Mouse (Mus musculus) kidney, postnatal 14 days (tissue): ENCODE results near the gene Lman2.

Experiments used
- DNase-seq: peaks from one replicate; pipeline ENCODE4 v3.0.0; 2022; ENCODE audit warnings: mixed read lengths

Lman2 gene

DNA sequence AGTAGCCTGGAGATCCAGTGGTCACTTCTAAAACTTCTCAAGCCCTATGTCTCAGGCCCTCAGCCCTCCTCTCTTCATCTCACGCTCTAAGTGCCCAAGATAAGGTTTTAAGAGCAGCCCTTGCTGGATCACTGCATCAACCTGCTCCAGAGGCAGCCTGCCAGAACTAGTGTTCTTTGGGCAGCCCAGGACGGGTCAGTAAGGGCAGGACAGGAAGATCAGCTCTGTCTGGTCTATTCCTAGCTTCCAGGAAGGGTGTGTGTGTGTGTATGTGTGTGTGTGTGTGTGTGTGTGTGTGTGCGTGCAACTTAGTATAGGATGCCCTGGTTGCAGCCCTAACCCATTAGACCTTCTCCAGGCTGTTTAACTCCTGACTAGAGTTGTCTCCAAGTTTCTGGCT, 7.7 kb upstream of the Lman2 start:
- peak; percentile 73 for DNase-seq

DNA sequence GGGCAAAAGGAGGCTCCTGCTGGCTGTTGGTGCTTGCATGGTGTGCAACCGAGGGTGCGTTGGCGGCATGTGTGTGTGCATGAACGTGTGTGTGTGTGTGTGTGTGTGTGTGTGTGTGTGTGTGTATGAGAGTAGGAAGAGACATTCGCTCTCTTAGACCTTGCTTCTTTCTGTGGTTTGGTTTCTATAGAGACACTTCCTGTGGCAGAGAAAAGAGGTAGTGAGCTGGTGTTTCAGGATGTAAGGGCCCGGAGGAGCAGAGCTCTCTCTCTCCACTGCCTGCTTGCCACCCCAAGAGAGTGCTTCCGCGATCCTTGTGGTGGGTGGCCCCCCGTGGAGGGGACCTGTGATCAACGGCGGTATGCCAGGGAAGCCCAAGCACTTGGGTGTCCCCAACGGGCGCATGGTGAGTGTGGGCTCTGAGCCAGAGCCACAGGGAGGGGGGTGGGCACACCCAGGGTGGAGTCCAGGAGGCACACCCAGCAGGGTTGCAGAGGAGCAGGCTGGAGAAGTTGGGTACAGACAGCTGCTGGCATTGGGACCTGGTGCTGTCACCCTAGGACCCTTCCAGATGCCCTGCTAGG, 7.0 kb upstream of the Lman2 start, which contains the start of gene Rgs14:
Rgs14 (plus strand) TSS at position 202 of the 584 bp plus-strand sequence.
- DNase-seq, result no peak

DNA sequence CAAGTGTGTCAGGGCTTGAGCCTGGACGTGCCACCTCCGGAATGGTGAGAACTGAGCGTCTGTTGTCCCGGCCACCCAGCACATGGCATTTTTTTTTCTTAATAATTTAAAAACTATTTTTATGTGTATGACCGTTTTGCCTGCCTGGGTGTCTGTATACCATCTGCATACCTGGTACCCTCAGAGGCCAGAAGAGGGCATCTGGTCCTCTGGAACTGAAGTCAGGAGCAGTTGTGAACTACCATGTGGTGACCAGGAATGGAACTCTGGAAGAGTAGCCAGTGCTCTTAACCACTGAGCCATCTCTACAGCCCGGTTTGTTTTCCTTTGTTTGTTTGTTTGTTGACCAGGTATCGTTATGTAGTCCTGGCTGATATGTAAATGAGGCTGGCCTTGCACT, 5.8 kb upstream of the Lman2 start:
- peak; percentile 22 for DNase-seq

DNA sequence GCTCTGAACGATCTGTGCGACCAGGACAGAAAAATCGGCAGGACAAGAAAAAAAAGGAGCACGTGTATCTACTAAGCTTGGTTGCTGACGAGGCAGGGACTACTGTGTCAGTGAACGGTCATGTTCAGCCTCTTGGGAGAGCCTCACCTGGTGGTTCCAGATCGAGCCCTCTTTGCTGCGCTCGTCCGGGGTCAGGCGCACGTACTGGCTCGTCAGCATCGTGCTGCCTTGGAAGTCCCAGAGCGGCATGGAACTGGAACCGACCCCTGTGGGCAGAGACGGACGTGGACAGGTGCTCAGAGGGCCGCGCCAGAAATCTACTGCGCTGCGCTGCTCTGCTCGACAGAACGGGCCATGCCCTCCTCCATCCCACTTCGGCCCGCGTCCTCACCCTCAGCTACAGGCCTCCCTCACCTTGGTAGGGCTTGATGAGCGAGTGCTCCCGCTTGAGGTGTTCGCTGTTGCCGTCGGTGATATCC, 570 bp downstream of the Lman2 start:
- DNase-seq, result no peak

DNA sequence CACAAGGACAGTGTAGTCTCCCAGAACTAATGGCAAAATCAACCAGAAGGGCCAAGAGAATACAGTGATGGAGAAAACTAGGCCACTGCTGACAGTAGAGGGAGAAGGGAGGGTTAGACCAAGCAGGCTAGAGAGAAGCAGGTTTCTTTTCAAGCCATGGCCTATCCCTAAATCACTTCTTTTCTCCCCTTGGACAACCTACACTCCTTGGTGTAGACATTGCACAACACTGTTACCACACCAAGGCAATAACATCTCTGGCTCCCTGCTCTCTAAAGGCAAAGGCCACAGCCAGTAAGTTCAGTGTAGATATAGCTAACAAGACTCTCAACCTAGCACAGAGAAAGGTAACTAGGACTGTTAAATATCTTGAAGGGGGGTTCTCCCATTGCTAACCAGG, 1.4 kb downstream of the Lman2 start:
- no peak for DNase-seq

DNA sequence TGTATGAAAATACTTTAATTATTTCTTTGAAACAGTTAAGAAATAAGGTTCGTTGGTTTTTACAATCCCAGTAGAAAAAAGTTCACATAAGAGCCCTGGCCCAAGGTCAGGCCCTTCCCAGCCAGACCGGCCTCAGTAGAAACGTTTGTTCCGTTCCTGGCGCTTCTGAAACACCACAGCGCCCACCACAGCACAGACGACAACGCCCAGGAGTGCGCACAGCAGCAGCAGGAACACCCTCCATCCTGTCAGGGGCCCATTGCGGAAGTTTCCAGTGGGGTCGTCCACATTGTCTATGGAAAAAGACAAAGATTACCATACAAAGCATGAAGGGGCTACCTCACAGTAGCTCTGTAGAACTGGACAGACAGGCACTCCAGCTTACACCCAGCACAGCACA, 15.8 kb downstream of the Lman2 start:
- DNase-seq, result no peak

DNA sequence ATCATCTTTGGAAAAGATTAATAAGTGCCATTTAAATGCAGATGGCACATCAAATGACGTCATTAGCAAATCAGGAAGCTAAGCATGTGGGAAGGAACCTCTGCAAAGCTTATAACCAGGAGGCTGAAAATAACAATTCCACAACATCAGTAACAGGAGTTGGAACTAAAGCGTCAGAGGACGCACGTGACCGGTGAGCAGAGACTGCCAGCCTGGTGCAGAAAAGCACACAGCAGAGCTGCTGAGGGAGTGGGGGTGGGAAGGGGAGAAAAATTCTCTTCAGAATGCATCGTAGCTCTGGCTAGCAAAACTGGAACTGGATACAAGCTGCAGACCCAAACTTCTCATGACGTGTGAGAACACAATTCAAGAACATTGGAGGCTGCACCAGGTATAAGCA, 18.3 kb downstream of the Lman2 start:
- DNase-seq, result no peak

DNA sequence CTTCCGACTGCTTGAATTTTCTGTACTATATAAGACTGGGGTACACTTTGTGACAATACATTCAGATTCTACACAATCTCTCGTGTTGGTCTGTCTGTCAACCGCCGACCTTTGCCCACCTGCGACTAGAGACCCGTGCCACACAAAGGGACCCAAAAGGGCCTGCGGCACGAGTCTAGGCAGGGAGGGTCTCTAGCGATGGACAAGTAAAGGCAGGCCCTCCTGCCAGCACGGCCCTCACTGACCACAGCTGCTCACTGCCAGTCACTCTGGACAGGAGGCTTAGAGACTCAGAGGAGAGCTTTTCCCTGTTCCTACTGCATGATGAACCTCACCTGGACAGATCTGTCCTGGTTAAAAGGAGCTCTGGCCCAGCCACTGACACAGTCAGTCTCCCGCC, 20.1 kb downstream of the Lman2 start:
- DNase-seq, result no peak

DNA sequence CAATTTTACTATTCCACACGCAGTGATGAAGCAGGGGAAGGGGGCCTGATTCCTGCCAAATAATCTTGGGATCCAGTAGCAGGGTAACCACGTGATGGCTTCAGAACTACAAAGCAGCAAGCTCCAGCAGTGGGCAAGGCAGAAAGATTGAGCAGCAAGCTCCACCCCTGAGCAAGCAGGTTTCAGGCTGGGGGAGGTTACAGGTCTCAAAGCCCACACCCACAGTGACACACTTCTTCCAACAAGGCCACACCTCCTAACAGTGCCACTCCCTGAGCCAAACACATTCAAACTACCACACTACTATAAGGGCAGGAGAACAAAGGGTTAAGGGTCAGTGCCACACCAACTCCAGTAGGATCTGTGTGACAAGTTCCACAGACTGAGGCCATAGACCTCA, 23.3 kb downstream of the Lman2 start:
- no peak for DNase-seq

DNA sequence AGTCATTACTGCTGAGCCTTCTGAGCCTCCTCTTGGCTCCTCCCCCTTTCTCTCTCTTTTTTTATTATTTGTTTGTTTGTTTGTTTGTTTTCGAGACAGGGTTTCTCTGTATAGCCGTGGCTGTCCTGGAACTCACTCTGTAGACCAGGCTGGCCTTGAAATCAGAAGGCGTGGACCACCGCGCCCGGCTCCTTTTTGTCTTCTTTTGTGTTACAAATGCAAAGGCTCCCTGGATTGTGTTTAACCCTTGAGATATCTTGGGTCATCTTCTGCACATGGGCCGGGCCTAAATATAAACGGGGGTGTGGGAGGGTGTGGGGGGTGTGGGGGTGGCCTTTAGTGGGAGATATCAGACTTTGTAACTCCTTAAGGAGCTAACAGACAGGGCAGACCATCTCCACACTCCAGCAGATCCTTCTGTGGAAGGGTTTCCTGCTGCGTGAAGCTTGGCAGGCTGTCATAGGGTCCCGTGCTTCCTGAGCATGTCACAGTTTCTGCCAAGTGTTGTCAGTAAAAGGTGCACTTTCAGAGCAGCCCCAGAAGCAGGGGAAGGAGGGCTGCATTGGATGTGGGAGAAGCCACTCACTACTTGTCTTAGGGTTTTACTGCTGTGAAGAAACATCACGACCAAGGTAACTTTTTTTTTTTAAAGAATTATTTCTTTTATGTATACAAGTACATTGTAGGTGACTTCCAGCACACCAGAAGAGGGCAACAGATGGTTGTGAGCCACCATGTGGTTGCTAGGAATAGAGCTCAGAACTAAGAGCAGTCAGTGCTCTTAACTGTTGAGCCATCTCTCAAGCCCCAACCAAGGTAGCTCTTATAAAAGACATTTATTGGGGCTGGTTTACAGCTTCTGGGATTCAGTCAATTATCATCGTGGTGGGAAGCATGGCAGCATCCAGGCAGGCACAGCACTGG, 24.2 kb downstream of the Lman2 start:
- DNase-seq, result peak; percentile 32

DNA sequence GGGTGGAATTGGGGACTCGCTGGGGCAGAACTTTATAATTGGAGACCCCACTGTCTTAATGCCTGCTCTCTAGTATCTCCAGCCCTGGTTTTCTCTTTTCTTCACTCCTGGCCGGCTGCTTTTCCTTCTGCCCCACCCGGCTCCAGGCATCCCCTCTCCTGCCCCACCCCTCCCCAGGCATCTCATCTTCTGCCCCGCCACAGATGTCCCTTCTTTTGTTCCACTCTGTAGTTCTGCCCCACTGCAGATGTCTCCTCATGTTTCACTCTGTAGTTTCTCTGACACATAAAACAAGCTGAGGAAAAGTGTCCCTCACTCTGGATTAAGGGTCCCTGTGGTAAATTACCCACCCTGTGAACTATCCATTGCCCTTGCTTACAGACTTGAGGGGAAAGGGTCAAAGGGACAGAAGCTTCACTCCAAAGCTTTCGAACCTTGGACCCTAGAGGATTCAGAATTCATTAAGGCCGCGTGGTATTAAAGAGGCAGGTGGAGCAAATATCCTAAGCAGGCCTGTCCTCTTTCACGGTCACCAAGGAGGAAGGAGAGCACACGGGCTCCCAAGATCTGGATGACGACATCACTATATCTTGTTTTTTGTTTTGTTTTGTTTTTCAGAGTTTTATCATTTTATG, 25.1 kb downstream of the Lman2 start:
- no peak for DNase-seq

DNA sequence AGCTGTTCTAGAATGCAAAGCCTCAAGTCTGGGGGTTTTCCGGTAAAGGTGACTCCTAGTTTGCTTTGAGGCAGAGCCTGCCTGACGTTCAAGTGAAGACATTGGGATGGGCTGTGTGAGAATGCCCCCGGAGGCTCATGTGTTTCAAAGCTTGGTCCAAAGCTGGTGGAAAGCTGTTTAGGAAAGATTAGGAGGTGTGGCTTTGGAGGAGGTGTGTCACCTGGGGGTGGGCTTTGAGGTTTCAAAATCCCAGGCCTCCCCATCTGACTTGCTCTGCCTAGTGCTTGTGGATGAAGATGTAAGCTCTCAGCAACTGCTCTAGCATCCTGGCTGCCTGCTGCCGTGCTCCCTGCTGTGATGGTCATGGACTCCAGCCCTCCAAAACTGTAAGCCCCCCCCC, 26.9 kb downstream of the Lman2 start:
- DNase-seq, result no peak

DNA sequence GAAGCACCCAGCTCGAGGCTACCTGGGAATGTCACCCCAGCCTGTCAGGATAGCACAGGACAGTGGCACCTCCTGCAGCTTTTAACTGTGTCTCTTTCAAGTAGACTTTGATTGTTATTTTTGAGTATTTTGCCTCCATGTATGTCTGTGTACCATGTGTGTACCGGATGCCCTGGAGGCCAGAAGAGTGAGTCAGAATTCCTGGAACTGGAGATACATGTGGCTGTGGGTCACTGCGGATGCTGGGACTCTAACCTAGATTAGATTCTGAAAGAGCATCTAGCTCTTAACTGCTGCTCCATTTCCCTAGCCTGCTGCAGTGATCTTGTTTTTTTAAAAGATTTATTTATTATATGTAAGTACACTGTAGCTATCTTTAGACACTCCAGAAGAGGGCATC, 30.3 kb downstream of the Lman2 start:
- no peak for DNase-seq

DNA sequence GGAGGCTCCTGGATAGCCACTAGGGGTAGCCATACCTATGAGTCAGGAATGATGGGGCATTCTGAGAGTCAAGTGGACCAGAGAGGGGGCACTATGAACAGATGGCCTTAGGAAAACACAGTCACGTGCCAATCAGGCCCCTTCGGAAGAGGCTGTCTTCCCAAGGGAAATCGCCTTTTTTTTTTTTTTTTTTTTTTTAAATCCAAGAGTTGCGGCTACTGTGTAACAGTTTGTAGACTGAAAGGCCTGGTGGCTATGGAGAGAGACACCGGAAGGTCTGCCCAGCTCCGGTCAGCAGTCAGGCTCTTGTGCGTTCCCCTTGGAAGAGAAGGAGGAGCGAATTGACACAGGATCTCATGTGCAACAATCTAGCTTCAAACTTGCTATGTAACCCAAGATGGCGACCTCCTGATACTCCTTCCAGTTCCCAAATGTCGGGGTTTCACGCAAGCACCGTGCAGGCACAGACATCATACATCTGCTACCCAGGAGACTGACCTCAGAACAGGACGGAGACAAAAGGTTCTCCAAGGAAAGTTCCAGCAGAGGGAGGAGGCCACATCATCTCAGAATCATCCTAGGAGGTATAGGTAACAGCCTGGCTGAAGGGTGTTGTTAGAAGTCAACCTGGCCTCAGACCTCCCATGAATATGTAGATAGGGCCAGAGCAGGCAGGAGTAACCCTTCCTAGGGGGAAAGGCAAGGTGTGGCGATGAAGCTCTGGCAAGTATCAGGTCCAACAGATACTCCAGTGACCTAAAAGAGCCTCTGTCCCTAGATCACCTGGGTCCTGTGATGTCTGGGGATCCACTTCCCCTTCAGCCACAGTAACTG, 31.8 kb downstream of the Lman2 start:
- DNase-seq, result no peak

DNA sequence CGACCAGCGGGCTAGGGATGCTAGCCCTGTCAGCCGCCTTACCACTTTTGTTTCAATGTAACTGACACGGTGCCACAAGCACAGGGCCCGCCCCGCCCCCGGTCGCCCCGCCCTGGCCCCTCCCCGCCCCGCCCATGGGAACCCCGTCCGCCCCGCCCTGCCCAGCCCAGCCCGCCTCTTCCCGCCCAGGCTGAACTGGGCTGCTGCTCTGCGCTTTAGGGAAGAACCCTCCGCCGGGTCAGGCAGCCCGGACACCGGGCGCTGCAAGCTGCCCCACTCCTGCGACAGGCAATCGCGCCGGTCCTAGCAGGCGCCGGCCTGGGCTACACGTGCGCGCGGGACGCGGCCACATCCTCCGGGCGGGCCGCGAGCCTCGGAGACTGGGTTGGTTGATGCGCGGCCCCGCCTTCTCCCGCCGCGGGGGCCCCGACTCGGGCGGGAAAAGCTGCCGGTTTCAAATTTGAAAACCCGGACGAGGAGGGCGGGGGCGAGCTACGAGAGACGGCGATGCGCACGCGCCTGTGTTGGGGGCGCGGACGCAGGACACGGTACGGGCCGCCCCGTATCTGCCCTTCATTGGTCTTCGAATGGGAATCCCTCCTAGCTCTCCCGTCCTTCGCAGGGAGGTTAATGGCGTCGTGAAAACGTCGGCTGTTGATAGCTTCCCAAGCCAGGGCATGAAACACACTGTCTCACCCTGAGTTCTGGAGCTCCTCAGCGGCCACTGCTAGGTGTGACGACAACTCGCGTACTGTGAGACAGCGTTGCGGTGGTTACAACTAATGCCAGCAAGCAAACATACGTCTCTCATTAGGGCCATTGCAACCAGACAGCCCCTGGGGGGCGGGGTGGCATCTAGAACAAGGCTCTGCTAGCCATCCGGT, 32.7 kb downstream of the Lman2 start, which contains the start of gene Mxd3:
Mxd3 (minus strand) TSS at position 141 of the 884 bp plus-strand sequence.
- DNase-seq, result peak; percentile 91

DNA sequence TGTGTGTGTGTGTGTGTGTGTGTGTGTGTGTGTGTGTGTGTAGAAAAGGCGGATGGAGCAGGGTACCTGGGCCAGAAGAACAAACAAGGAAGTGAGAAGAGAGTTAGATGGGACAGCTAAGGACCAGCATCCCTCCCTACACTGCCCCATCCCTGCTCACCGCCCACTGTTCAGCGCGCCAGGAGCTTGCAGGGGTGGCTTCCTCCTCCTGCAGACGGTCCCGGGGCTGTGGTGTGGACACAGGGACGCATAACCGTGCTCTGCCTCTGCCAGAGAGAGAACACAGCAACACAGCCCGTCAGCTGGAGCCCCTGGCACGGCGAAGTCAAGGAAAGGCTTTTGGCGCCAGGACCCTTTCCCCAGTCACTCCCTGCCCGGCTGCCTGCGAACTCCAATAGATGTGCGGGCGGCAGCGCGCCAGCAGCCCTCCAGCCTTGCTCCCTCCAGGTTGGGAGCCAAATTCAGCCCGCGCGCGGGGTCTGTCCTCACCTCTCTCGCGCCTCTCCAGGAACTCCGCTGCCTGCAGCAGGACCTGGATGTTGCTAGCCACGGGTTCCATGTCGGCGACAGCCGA, 33.4 kb downstream of the Lman2 start:
- DNase-seq, result no peak

DNA sequence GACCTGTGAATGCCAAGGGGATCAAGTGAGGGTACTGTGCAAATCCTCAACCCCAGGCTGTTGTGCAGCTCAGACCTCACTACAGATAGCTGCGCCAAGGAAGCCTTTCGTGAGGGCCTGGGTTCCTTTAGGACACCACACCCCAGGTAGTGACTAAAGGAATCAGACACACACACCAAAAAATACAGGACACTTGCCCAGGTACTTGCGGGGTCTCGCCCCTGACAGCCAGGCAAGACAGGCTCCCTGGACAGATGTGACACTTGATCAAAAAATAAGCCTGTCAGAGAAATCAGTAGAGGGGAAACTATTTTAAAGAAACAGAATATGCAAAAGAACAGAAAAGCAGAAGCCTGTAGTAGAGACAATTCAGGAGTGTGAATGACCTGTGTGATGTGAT, 33.9 kb downstream of the Lman2 start:
- no peak for DNase-seq

DNA sequence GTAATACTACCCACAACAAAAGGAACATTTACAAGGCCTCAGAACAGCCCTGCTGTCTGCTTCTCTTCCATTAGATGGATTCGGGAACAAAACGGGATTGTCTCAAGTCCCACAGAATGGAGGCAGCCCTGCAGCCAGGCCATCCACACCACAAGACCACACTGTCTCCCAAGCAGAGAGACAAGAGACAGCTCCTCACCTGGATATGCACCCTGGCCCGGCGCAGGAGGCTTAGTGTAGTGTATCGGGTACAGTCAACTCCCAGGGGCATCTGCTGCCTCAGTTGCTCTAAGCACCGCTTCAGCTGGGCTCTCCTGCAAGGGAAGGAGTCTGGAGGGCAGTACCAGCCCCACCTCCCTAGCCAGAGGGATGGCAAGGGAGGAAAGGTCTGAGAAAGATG, 34.4 kb downstream of the Lman2 start:
- no peak for DNase-seq

DNA sequence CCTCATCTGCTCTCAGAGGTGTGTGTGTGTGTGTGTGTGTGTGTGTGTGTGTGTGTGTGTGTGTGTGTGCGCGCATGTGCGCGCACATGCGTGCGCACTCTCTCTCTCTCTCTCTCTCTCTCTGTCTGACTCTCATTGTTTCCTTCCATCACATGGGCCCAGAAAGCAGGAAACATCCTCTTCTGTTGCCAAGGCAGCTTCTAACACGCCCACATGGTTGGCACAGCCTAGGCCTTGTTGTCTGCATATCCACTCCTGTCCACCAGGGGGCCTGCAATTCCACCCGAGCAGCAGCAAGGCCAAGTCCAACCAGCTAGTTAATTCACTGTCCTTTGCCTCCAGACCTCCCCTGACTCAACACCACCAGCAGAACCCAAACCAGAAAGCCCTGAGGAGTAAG, 35.0 kb downstream of the Lman2 start:
- DNase-seq, result peak; percentile 90

DNA sequence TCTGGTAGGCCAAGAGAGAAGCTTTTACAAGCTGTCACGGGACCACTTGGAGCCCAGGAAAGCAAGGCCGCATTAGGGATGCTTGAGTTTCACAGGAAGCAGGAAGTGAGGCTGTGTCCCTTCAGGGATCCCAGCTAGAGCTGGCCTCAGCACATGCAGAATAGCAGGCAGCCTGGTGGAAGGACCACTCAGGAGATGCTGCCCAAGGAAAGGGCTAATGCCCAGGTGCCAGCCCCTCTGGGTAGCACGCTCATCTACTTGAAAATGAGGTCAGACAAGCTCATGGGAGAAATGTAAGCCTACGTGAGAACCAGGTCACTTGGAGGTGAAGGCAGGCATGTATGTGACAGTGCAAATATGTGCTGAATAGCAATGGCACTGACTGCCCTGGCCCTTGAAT, 35.4 kb downstream of the Lman2 start:
- DNase-seq, result no peak

DNA sequence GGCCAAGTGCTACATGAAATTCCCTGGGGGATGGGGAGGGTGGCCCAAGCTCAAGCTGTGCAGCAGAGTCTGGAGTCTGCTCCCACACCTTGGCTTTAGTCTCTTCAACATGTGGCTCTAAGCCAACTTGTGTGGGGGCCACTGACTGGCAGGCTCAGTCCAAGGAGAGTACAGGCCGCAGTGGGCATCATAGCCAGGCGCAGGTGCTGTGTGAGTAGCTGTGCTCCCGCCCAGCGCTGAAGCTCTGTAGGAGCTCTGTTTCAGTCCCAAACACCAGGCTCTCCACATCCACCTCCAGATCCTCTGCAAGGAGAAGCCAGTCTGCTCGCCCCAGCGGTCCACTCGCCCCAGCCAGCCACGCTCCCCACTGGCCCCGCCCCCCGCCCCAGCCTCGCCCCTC, 37.0 kb downstream of the Lman2 start:
- peak; percentile 36 for DNase-seq
